In genomic region chr1:189342416-189343104, GRCm38 (mm10) we compare ENCODE assay signal across 8 mouse cellular contexts. TPM values are rescaled to one million over a fixed set of nuclear protein-coding genes. Genes with fewer than 3 reads are reported as not detected.
DNase-seq lines count a peak whose midpoint lies in the region; ATAC-seq and TF ChIP-seq lines count a peak whose summit lies in the region.

No protein-coding gene starts in this region.

- peak overlapping the region; percentile 100 for H3K4me2 ChIP-seq in kidney, embryonic 15.5 days
- H3K4me2 ChIP-seq in heart, postnatal 0 days (ENCODE audit: low read depth, low read length): peak overlapping the region; percentile 99
- peak overlapping the region; percentile 98 for H3K4me2 ChIP-seq in limb, embryonic 13.5 days (replicated peaks)
- peak overlapping the region; percentile 93 for H3K4me2 ChIP-seq in neural tube, embryonic 15.5 days

- ATAC-seq in kidney, embryonic 15.5 days (replicated peaks; ENCODE audit: low FRiP score): no peak
- no peak for ATAC-seq in heart, postnatal 0 days (ENCODE audit: insufficient read depth, low read depth)
- no peak for ATAC-seq in limb, embryonic 13.5 days (ENCODE audit: low FRiP score, low read depth)
- ATAC-seq in neural tube, embryonic 15.5 days (ENCODE audit: low FRiP score): 0 out of 2 replicates have a peak, but pooled peaks have one; percentile 34
- ATAC-seq in megakaryocyte, adult 5-6 weeks (ENCODE audit: poor library complexity, severe bottlenecking): no peak

- no peak for TF ChIP-seq CTCF in heart, postnatal 0 days (IDR thresholded peaks at IDR 0.05; ENCODE audit: low read depth)

- intact Hi-C loops in gastrocnemius, postnatal 36 days (cut with DNase I): no loop called here

- 6% methylated on average over 30 of the region's 30 CpGs for WGBS in kidney, embryonic 15.5 days
- WGBS in heart, postnatal 0 days: 3% methylated on average over 30 of the region's 30 CpGs
- WGBS in limb, embryonic 13.5 days: 6% methylated on average over 30 of the region's 30 CpGs
- WGBS in neural tube, embryonic 15.5 days: 5% methylated on average over 30 of the region's 30 CpGs

- H3K27ac ChIP-seq in kidney, embryonic 15.5 days: no peak overlapping the region
- H3K27ac ChIP-seq in heart, postnatal 0 days (ENCODE audit: low read depth): no peak overlapping the region
- no peak overlapping the region for H3K27ac ChIP-seq in limb, embryonic 13.5 days
- peak overlapping the region; percentile 20 for H3K27ac ChIP-seq in neural tube, embryonic 15.5 days (replicated peaks)

- peak overlapping the region; percentile 65 for H3K4me3 ChIP-seq in kidney, embryonic 15.5 days (replicated peaks)
- H3K4me3 ChIP-seq in heart, postnatal 0 days (ENCODE audit: low read depth, low read length): peak overlapping the region; percentile 60
- H3K4me3 ChIP-seq in limb, embryonic 13.5 days: peak overlapping the region; percentile 64
- peak overlapping the region; percentile 78 for H3K4me3 ChIP-seq in neural tube, embryonic 15.5 days (replicated peaks)

- peaks cover 16% of the 10 kb centered on the region for H3K4me1 ChIP-seq in kidney, embryonic 15.5 days
- H3K4me1 ChIP-seq in heart, postnatal 0 days (ENCODE audit: control insufficient read depth, insufficient read depth): peaks cover 4% of the 10 kb centered on the region; the same call in 1 of the 2 replicates
- peaks cover 11% of the 10 kb centered on the region for H3K4me1 ChIP-seq in limb, embryonic 13.5 days
- H3K4me1 ChIP-seq in neural tube, embryonic 15.5 days: peaks cover 25% of the 10 kb centered on the region

- H3K36me3 ChIP-seq in kidney, embryonic 15.5 days: no peaks in the 10 kb centered on the region
- H3K36me3 ChIP-seq in heart, postnatal 0 days (replicated peaks; ENCODE audit: control insufficient read depth, insufficient read depth, low read length): no peaks in the 10 kb centered on the region
- H3K36me3 ChIP-seq in limb, embryonic 13.5 days: no peaks in the 10 kb centered on the region
- H3K36me3 ChIP-seq in neural tube, embryonic 15.5 days: peaks cover 6% of the 10 kb centered on the region; the same call in 1 of the 2 replicates

- no peak for DNase-seq in kidney, adult 9 months
- DNase-seq in embryo, embryonic 11.5 days (ENCODE audit: low read depth, low spot score): peak; percentile 4
- no peak for DNase-seq in heart, postnatal 0 days (ENCODE audit: low spot score)
- DNase-seq in gastrocnemius, postnatal 36 days: no peak

- H3K9me3 ChIP-seq in kidney, embryonic 15.5 days (replicated peaks): no peaks in the 10 kb centered on the region
- no peaks in the 10 kb centered on the region for H3K9me3 ChIP-seq in heart, postnatal 0 days (replicated peaks; ENCODE audit: control insufficient read depth, low read length)
- H3K9me3 ChIP-seq in limb, embryonic 13.5 days: no peaks in the 10 kb centered on the region
- no peaks in the 10 kb centered on the region for H3K9me3 ChIP-seq in neural tube, embryonic 15.5 days (replicated peaks)

- TF ChIP-seq EP300 in heart, postnatal 0 days (IDR thresholded peaks at IDR 0.05; ENCODE audit: low read depth): no peak

- H3K27me3 ChIP-seq in kidney, embryonic 15.5 days: peaks cover 44% of the 10 kb centered on the region
- peaks cover 31% of the 10 kb centered on the region for H3K27me3 ChIP-seq in heart, postnatal 0 days (ENCODE audit: control insufficient read depth, insufficient read depth, low read length)
- peaks cover 48% of the 10 kb centered on the region for H3K27me3 ChIP-seq in limb, embryonic 13.5 days
- no peaks in the 10 kb centered on the region for H3K27me3 ChIP-seq in neural tube, embryonic 15.5 days (replicated peaks)

- H3K9ac ChIP-seq in kidney, embryonic 15.5 days: peak overlapping the region; percentile 58; the same call in 1 of the 2 replicates
- H3K9ac ChIP-seq in heart, postnatal 0 days (replicated peaks; ENCODE audit: low read depth, low read length): no peak overlapping the region
- H3K9ac ChIP-seq in limb, embryonic 13.5 days: peak overlapping the region; percentile 79
- peak overlapping the region; percentile 81 for H3K9ac ChIP-seq in neural tube, embryonic 15.5 days (replicated peaks)

RNA-seq across cellular contexts. Expression of gene Kcnk2, which starts 59.5 kb away (rescaled TPM):
- polyA plus RNA-seq in kidney, embryonic 15.5 days (2015; fragmentation: Nextera tagmentation; extraction: Ambion mirVana): 1.3 and 2.0 TPM in 2 replicates
- total RNA-seq in heart, postnatal 0 days (2014; rRNA removed; ENCODE audit: low replicate concordance): 0.11 TPM in 1 of 2 replicates, not detected in the other
- polyA plus RNA-seq in heart, postnatal 0 days (2015; fragmentation: Nextera tagmentation; extraction: Ambion mirVana): 1.1 and 1.8 TPM in 2 replicates
- 9.6 and 10.4 TPM in 2 replicates for polyA plus RNA-seq in limb, embryonic 13.5 days (2015; fragmentation: Nextera tagmentation; extraction: Ambion mirVana)
- polyA plus RNA-seq in neural tube, embryonic 15.5 days (2015; fragmentation: Nextera tagmentation; extraction: Ambion mirVana): 16.6 and 17.0 TPM in 2 replicates
- 1 to 10 TPM; 1.6 to 1.9 TPM for total RNA-seq in gastrocnemius, postnatal 36 days (2021)
- total RNA-seq in megakaryocyte, adult 5-6 weeks (2015): not detected in 2 replicates
- total RNA-seq in megakaryocyte, adult 5-6 weeks (2017): 0.29 TPM in 1 of 2 replicates, not detected in the other
